Mouse (Mus musculus): ENCODE data around the gene Parp9.

DNA sequence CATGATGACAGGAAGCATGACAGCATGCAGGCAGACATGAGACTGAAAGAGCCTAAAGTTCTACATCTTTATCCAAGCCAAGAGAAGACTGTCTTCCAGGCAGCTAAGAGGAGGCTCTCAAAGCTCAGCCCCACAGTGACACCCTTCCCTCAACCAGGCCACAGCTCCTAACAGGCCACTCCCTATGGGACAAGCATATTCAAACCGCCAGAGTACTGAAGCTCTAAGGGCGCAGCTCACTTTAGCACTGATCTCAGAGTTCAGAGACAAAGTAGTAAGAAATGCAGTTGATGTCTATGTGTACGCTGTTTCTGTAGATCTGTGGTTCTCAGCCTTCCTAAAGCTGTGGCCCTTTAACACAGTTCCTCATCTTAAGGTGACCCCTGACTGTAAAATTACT lies 12.9 kb downstream of the Parp9 start:
- no peak for TF ChIP-seq POLR2A (IDR thresholded peaks at IDR 0.05; ENCODE audit: borderline replicate concordance, extremely low read depth, insufficient read depth, insufficient read length, poor library complexity, severe bottlenecking)
- TF ChIP-seq CTCF (IDR thresholded peaks at IDR 0.05; ENCODE audit: borderline replicate concordance, extremely low read depth, insufficient read depth, insufficient read length), result no peak

All from brain, embryonic 14.5 days (tissue).